Mouse (Mus musculus): ENCODE measurements around the gene Chst8. TPM values are rescaled to one million over a fixed set of nuclear protein-coding genes. Genes with fewer than 3 reads are reported as not detected.

The Chst8 gene
- polyA plus RNA-seq, 1 experiment = 4.0 TPM

GRCm38 (mm10) chr7:34630211-34631085, 182.1 kb downstream of the Chst8 start:
- no peak for DNase-seq (ENCODE audit: low read depth)

- no peak for DNase-seq (ENCODE audit: low read depth)
Observed at GRCm38 (mm10) chr7:34629702-34630210, 182.8 kb downstream of the Chst8 start.

Other genes with a start within 250 kb of the Chst8 start
- 25.3 and 27.7 TPM in 2 replicates for gene Kctd15, start 156.0 kb downstream of the Chst8 start, polyA plus RNA-seq (2012; rRNA removed)
- gene Pepd, start 99.7 kb upstream of the Chst8 start, polyA plus RNA-seq (2012; rRNA removed) = 143 and 154 TPM in 2 replicates
- gene Cebpg, start 243.9 kb upstream of the Chst8 start, polyA plus RNA-seq (2012; rRNA removed) = 14.1 and 16.3 TPM in 2 replicates